In the genomic region with DNA sequence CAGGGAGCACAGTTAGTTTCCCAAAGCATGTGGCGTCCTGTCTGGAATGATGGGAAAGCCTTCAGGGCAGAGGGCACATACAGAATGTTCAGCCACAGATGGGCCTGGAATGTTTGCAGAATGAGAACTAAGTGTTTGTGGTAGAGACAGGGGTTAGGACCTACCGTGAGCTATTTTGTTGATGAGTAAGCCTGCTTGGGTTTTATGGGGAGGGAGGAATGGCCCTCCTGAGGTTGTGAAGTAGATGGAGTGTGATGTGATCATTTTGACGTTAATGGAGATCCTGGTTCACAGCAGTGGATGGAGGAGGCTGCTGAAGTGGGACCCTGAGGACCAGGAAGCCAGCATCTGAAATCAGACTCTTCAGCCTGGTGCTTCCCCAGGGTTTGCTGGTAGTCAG, we compare ENCODE assay signal across 23 mouse cellular contexts.
DNase-seq lines count a peak whose midpoint lies in the region; ATAC-seq and TF ChIP-seq lines count a peak whose summit lies in the region.
"Had no signal": no experiment of that assay in that cellular context is flagged by ENCODE, and none has a peak within 500 bp of the region (broad histone marks: within the 10 kb centered on the region; RNA-seq: fewer than 3 reads in every experiment).

No protein-coding gene starts in this region.

- no peak overlapping the region for H3K4me2 ChIP-seq in embryonic facial prominence, embryonic 14.5 days (ENCODE audit: low read depth, low read length)
- H3K4me2 ChIP-seq in neural tube, embryonic 14.5 days (ENCODE audit: low read depth, low read length), result no peak overlapping the region
- H3K4me2 ChIP-seq: heart, embryonic 15.5 days; liver, embryonic 11.5 days; lung, embryonic 15.5 days; midbrain, embryonic 15.5 days; neural tube, embryonic 12.5 days; stomach, embryonic 15.5 days had no signal

- H3K27ac ChIP-seq in embryonic facial prominence, embryonic 14.5 days (replicated peaks; ENCODE audit: low read depth, low read length), result no peak overlapping the region
- no peak overlapping the region for H3K27ac ChIP-seq in embryonic facial prominence, embryonic 10.5 days (replicated peaks)
- 0 out of 2 replicates have a peak overlapping the region, but pooled peaks have one; percentile 18 for H3K27ac ChIP-seq in neural tube, embryonic 14.5 days (ENCODE audit: low read depth, low read length)
- no peak overlapping the region for H3K27ac ChIP-seq in cerebellum, adult 2 months (ENCODE audit: insufficient read depth, low read length)
- H3K27ac ChIP-seq: heart, adult 2 months; heart, embryonic 15.5 days; lung, embryonic 15.5 days; midbrain, embryonic 15.5 days; neural tube, embryonic 12.5 days; stomach, embryonic 15.5 days had no signal

- TF ChIP-seq POLR2A in cerebellum, adult 2 months (IDR thresholded peaks at IDR 0.05; ENCODE audit: borderline replicate concordance, insufficient read depth, low read length), result no peak

- no peaks in the 10 kb centered on the region for H3K27me3 ChIP-seq in embryonic facial prominence, embryonic 14.5 days (replicated peaks; ENCODE audit: control insufficient read depth, insufficient read depth, low read length)
- no peaks in the 10 kb centered on the region for H3K27me3 ChIP-seq in embryonic facial prominence, embryonic 10.5 days (replicated peaks; ENCODE audit: low read depth, poor library complexity, severe bottlenecking)
- H3K27me3 ChIP-seq in neural tube, embryonic 14.5 days (ENCODE audit: control insufficient read depth, insufficient read depth, low read length), result no peaks in the 10 kb centered on the region
- H3K27me3 ChIP-seq in cerebellum, adult 2 months (ENCODE audit: control insufficient read depth, insufficient read depth, low read length), result no peaks in the 10 kb centered on the region
- H3K27me3 ChIP-seq: heart, embryonic 15.5 days; lung, embryonic 15.5 days; midbrain, embryonic 15.5 days; neural tube, embryonic 12.5 days; stomach, embryonic 15.5 days had no signal

- no peaks in the 10 kb centered on the region for H3K9me3 ChIP-seq in embryonic facial prominence, embryonic 14.5 days (ENCODE audit: control insufficient read depth, low read length)
- no peaks in the 10 kb centered on the region for H3K9me3 ChIP-seq in embryonic facial prominence, embryonic 10.5 days
- H3K9me3 ChIP-seq in neural tube, embryonic 14.5 days (ENCODE audit: control insufficient read depth, low read length), result no peaks in the 10 kb centered on the region
- H3K9me3 ChIP-seq: heart, embryonic 15.5 days; lung, embryonic 15.5 days; midbrain, embryonic 15.5 days; neural tube, embryonic 12.5 days; stomach, embryonic 15.5 days had no signal

- no peak for TF ChIP-seq CTCF in cerebellum, adult 2 months (IDR thresholded peaks at IDR 0.05; ENCODE audit: borderline replicate concordance, insufficient read depth, low read depth, low read length)

- peak; percentile 22; the same call in 1 of the 2 replicates for ATAC-seq in embryonic facial prominence, embryonic 14.5 days (ENCODE audit: low read depth)
- peak; percentile 82; the same call in 1 of the 2 replicates for ATAC-seq in neural tube, embryonic 14.5 days (ENCODE audit: low read depth)
- ATAC-seq: forebrain, postnatal 0 days; inflammation-experienced regulatory T-cells, adult 6 months; midbrain, embryonic 15.5 days had no signal

- no peak for DNase-seq in embryonic facial prominence, embryonic 14.5 days (ENCODE audit: low spot score)
- DNase-seq in embryonic facial prominence, embryonic 10.5 days (ENCODE audit: low spot score), result no peak
- DNase-seq in NIH3T3 (ENCODE audit: low read depth), result peak; percentile 79
- DNase-seq in fibroblast of lung, adult 2 months (ENCODE audit: low read depth), result peak; percentile 61
- no peak for DNase-seq in ovary, postnatal 36 days (ENCODE audit: low spot score)
- no peak for DNase-seq in cerebellum, adult 2 months
- no peak for DNase-seq in right cerebral cortex, postnatal 4 days
- DNase-seq: adrenal gland, postnatal 25 days; cerebellum, adult 8-10 months; forebrain, postnatal 0 days; gastrocnemius, postnatal 10 days; heart, adult 2 months; kidney, adult 8-10 months; kidney, postnatal 25 days; layer of hippocampus, adult 9-11 months had no signal

- 50% methylated on average over 3 of the region's 3 CpGs for WGBS in embryonic facial prominence, embryonic 14.5 days
- WGBS in embryonic facial prominence, embryonic 10.5 days, result 60% methylated on average over 3 of the region's 3 CpGs
- WGBS in neural tube, embryonic 14.5 days, result 36% methylated on average over 3 of the region's 3 CpGs
- WGBS in cerebellum, adult 2 months, result 61% methylated on average over 3 of the region's 3 CpGs

- no peaks in the 10 kb centered on the region for H3K4me1 ChIP-seq in embryonic facial prominence, embryonic 14.5 days (ENCODE audit: control insufficient read depth, insufficient read depth, low read length)
- 0 out of 2 replicates have a peak, but pooled peaks cover 4% of the 10 kb centered on the region for H3K4me1 ChIP-seq in embryonic facial prominence, embryonic 10.5 days
- H3K4me1 ChIP-seq in neural tube, embryonic 14.5 days (ENCODE audit: control insufficient read depth, insufficient read depth, low read length), result no peaks in the 10 kb centered on the region
- H3K4me1 ChIP-seq in cerebellum, adult 2 months (ENCODE audit: control insufficient read depth, insufficient read depth, low read length), result no peaks in the 10 kb centered on the region
- H3K4me1 ChIP-seq: heart, embryonic 15.5 days; midbrain, embryonic 15.5 days; neural tube, embryonic 12.5 days; stomach, embryonic 15.5 days had no signal

- H3K4me3 ChIP-seq in embryonic facial prominence, embryonic 14.5 days (ENCODE audit: low read depth, low read length), result no peak overlapping the region
- H3K4me3 ChIP-seq in embryonic facial prominence, embryonic 10.5 days, result no peak overlapping the region
- no peak overlapping the region for H3K4me3 ChIP-seq in neural tube, embryonic 14.5 days (ENCODE audit: low read depth, low read length)
- H3K4me3 ChIP-seq in cerebellum, adult 2 months (replicated peaks; ENCODE audit: insufficient read depth, low read depth, low read length), result no peak overlapping the region
- H3K4me3 ChIP-seq: heart, adult 2 months; heart, embryonic 15.5 days; lung, embryonic 15.5 days; midbrain, embryonic 15.5 days; neural tube, embryonic 12.5 days; stomach, embryonic 15.5 days had no signal

- no peak overlapping the region for H3K9ac ChIP-seq in embryonic facial prominence, embryonic 14.5 days (ENCODE audit: low read depth, low read length)
- no peak overlapping the region for H3K9ac ChIP-seq in neural tube, embryonic 14.5 days (replicated peaks; ENCODE audit: low read depth, low read length)
- H3K9ac ChIP-seq: forebrain, postnatal 0 days; heart, embryonic 15.5 days; lung, embryonic 15.5 days; midbrain, embryonic 15.5 days; neural tube, embryonic 12.5 days; stomach, embryonic 15.5 days had no signal

- peaks cover 8% of the 10 kb centered on the region for H3K36me3 ChIP-seq in embryonic facial prominence, embryonic 14.5 days (ENCODE audit: control insufficient read depth, insufficient read depth, low read length)
- no peaks in the 10 kb centered on the region; the same call in 1 of the 2 replicates for H3K36me3 ChIP-seq in embryonic facial prominence, embryonic 10.5 days (replicated peaks)
- H3K36me3 ChIP-seq in neural tube, embryonic 14.5 days (ENCODE audit: control insufficient read depth, insufficient read depth, low read length), result no peaks in the 10 kb centered on the region
- H3K36me3 ChIP-seq: lung, embryonic 15.5 days; midbrain, embryonic 15.5 days; neural tube, embryonic 12.5 days; stomach, embryonic 15.5 days had no signal

Comparison
In these comparisons a context has a peak if more than half of its experiments do, and no peak if none do; other contexts are left out.
1. DNase-seq: peak in NIH3T3 (single experiment) and fibroblast of lung, adult 2 months (single experiment); none in embryonic facial prominence, embryonic 14.5 days (single experiment), embryonic facial prominence, embryonic 10.5 days (single experiment), ovary, postnatal 36 days (single experiment), cerebellum, adult 2 months (0 of 2) and right cerebral cortex, postnatal 4 days (single experiment).